Mouse (Mus musculus) kidney, adult 2 months (tissue): Measurements from ENCODE around the gene Agxt2.

Experiments
- CTCF ChIP-seq: fragments of 200-500 bp; conservative IDR thresholded peaks from 2 replicates; pipeline ENCODE4 v1.5.1; 2011; ENCODE audit warnings: low read depth, mild to moderate bottlenecking, control low read depth, low read length, moderate library complexity, mixed read lengths; ENCODE audit not compliant: insufficient read depth, insufficient read length
- POLR2A ChIP-seq: fragments of 200-500 bp; IDR thresholded peaks from one replicate; pipeline ENCODE4 v1.6.1; 2011; ENCODE audit warnings: low read depth, low read length, control low read depth

- TF ChIP-seq CTCF (no peak), POLR2A (no peak)
Observed at GRCm38 (mm10) chr15:10332566-10332965, 25.8 kb upstream of the Agxt2 start.
